Mouse (Mus musculus) forebrain, embryonic 15.5 days (tissue): Measurements from ENCODE around the gene Actl11. TPM values are rescaled to one million over a fixed set of nuclear protein-coding genes. Genes with fewer than 3 reads are reported as not detected.

Experiments
- polyA plus RNA-seq: library from polyadenylated mRNA; unstranded; fragments of >200 nt; fragmentation: Nextera tagmentation; extraction: Ambion mirVana; gene quantifications from 2 replicates; pipeline ENCODE4 v1.2.1, GENCODE M21; 2015

Gene Actl11
- polyA plus RNA-seq, 1 experiment from 2014 or later, result not detected

Other genes with a start within 250 kb of the Actl11 start
- 1.7 and 1.8 TPM in 2 replicates for gene Gnat1, start 248.8 kb upstream of the Actl11 start, polyA plus RNA-seq
- gene Sema3f, start 218.0 kb upstream of the Actl11 start, polyA plus RNA-seq, result 13.7 and 14.6 TPM in 2 replicates
- gene Rbm5, start 157.5 kb upstream of the Actl11 start, polyA plus RNA-seq, result 283 and 284 TPM in 2 replicates
- 115 and 125 TPM in 2 replicates for gene Rbm6, start 55.2 kb upstream of the Actl11 start, polyA plus RNA-seq
- gene Mon1a, start 40.3 kb upstream of the Actl11 start, polyA plus RNA-seq, result 24.0 and 24.5 TPM in 2 replicates
- 1.0 and 1.9 TPM in 2 replicates for gene Mst1r, start 21.6 kb upstream of the Actl11 start, polyA plus RNA-seq
- gene Camkv, start 7.2 kb downstream of the Actl11 start, polyA plus RNA-seq, result 79.1 and 83.4 TPM in 2 replicates
- 14.0 and 15.7 TPM in 2 replicates for gene Traip, start 21.7 kb downstream of the Actl11 start, polyA plus RNA-seq
- gene Uba7, start 47.0 kb downstream of the Actl11 start, polyA plus RNA-seq, result 2.5 and 2.9 TPM in 2 replicates
- gene Gm20661, start 54.6 kb downstream of the Actl11 start, polyA plus RNA-seq, result 0.64 and 0.83 TPM in 2 replicates
- gene Inka1, start 57.4 kb downstream of the Actl11 start, polyA plus RNA-seq, result 12.6 and 12.8 TPM in 2 replicates
- gene Cdhr4, start 64.0 kb downstream of the Actl11 start, polyA plus RNA-seq, result 0.36 and 1.7 TPM in 2 replicates
- gene Gm20662, start 67.9 kb downstream of the Actl11 start, polyA plus RNA-seq, result 0.69 TPM in 1 of 2 replicates, not detected in the other
- 101 and 109 TPM in 2 replicates for gene Ip6k1, start 74.0 kb downstream of the Actl11 start, polyA plus RNA-seq
- gene Gmppb, start 120.8 kb downstream of the Actl11 start, polyA plus RNA-seq, result 19.9 and 22.2 TPM in 2 replicates
- gene Amigo3, start 124.7 kb downstream of the Actl11 start, polyA plus RNA-seq, result 3.2 and 3.4 TPM in 2 replicates
- 0.37 TPM in 1 of 2 replicates, not detected in the other for gene Mst1, start 152.0 kb downstream of the Actl11 start, polyA plus RNA-seq
- 45.4 and 49.0 TPM in 2 replicates for gene Rnf123, start 154.9 kb downstream of the Actl11 start, polyA plus RNA-seq
- gene Apeh, start 166.1 kb downstream of the Actl11 start, polyA plus RNA-seq, result 42.3 and 50.5 TPM in 2 replicates